Mouse (Mus musculus) adrenal gland, postnatal 25 days (tissue): ENCODE measurements around the gene Hspa1a. TPM values are rescaled to one million over a fixed set of nuclear protein-coding genes. Genes with fewer than 3 reads are reported as not detected.
"Not testable (repeated sequence)": the region's sequence is repeated elsewhere in the genome, so short reads cannot be mapped to it uniquely, and the experiment has no call there.

Source experiments
- DNase-seq: peaks from one replicate; pipeline ENCODE4 v3.0.0; 2021; ENCODE audit warnings: mixed read lengths
- total RNA-seq: library from RNA; stranded (reverse); gene quantifications from 2 replicates; pipeline ENCODE4 v1.2.3, GENCODE M21; 2021

The Hspa1a gene
- total RNA-seq, 1 experiment from 2014 or later = 18.9 TPM

- DNase-seq = no peak
Measured at GRCm38 (mm10) chr17:34965627-34966026, 6.3 kb downstream of the Hspa1a start.

- DNase-seq = no peak
Measured at GRCm38 (mm10) chr17:34964640-34965049, 7.3 kb downstream of the Hspa1a start.

- DNase-seq = no peak
Measured at GRCm38 (mm10) chr17:34962841-34963240, 9.1 kb downstream of the Hspa1a start.

- DNase-seq = no peak
Measured at GRCm38 (mm10) chr17:34962125-34962524, 9.8 kb downstream of the Hspa1a start.

- no peak for DNase-seq
Measured at GRCm38 (mm10) chr17:34960702-34961493, 11.1 kb downstream of the Hspa1a start.

- DNase-seq = peak; percentile 54
Measured at GRCm38 (mm10) chr17:34959881-34960515, 12.0 kb downstream of the Hspa1a start.

- DNase-seq = peak; percentile 78
Measured at GRCm38 (mm10) chr17:34959130-34959778, 12.7 kb downstream of the Hspa1a start, which contains the start of gene Hspa1b. Hspa1b (minus strand) TSS chr17:34959238.

- DNase-seq = not testable (repeated sequence)
Measured at GRCm38 (mm10) chr17:34958734-34959129, 13.2 kb downstream of the Hspa1a start.

GRCm38 (mm10) chr17:34957966-34958365 is 14.0 kb downstream of the Hspa1a start:
- not testable (repeated sequence) for DNase-seq

GRCm38 (mm10) chr17:34957291-34957690 is 14.7 kb downstream of the Hspa1a start:
- not testable (repeated sequence) for DNase-seq

GRCm38 (mm10) chr17:34956340-34956739 is 15.6 kb downstream of the Hspa1a start:
- DNase-seq = no peak

- no peak for DNase-seq
Measured at GRCm38 (mm10) chr17:34955884-34956283, 16.1 kb downstream of the Hspa1a start.

GRCm38 (mm10) chr17:34954831-34955230 is 17.1 kb downstream of the Hspa1a start:
- no peak for DNase-seq

GRCm38 (mm10) chr17:34953904-34954303 is 18.1 kb downstream of the Hspa1a start:
- no peak for DNase-seq

GRCm38 (mm10) chr17:34953258-34953657 is 18.7 kb downstream of the Hspa1a start:
- no peak for DNase-seq

- DNase-seq = peak; percentile 80
Measured at GRCm38 (mm10) chr17:34952378-34953040, 19.4 kb downstream of the Hspa1a start.

GRCm38 (mm10) chr17:34951636-34952377 is 20.1 kb downstream of the Hspa1a start:
- DNase-seq = no peak

GRCm38 (mm10) chr17:34950514-34951455 is 21.2 kb downstream of the Hspa1a start:
- DNase-seq = no peak

- DNase-seq = no peak
Measured at GRCm38 (mm10) chr17:34949553-34949969, 22.4 kb downstream of the Hspa1a start.
